ENCODE assay signal across 18 mouse cellular contexts in the genomic region with DNA sequence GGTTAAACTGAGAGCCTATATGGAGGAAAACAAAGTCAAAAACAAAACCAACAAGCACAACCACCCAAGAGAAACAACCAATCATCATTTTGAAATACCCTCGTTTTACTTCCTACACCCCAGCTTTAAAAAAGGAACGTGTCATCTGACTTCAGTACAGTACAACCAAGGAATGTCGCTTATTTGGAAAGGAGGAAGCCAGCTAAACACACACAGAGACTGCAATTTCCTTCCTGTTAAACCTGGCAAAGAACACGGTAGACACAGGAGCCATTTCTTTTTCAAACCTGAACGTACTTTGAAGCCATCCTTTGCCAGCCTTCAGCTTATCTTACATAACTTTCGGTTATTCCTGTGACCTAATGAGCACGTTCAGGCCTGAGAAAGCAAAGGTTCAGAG.
DNase-seq lines count a peak whose midpoint lies in the region; ATAC-seq and TF ChIP-seq lines count a peak whose summit lies in the region.
"Had no signal": no experiment of that assay in that cellular context is flagged by ENCODE, and none has a peak within 500 bp of the region (broad histone marks: within the 10 kb centered on the region; RNA-seq: fewer than 3 reads in every experiment).

No protein-coding gene starts in this region.

- no peak for TF ChIP-seq CTCF in liver, postnatal 0 days (IDR thresholded peaks at IDR 0.05; ENCODE audit: low read depth)
- TF ChIP-seq CTCF in thymus, adult 2 months (IDR thresholded peaks at IDR 0.05; ENCODE audit: borderline replicate concordance, control insufficient read depth, extremely low read depth, insufficient read depth, low read length, poor library complexity): no peak

- no peaks in the 10 kb centered on the region for H3K4me1 ChIP-seq in kidney, embryonic 14.5 days (ENCODE audit: control insufficient read depth, insufficient read depth, low read length)
- H3K4me1 ChIP-seq in liver, postnatal 0 days (ENCODE audit: insufficient read depth): no peaks in the 10 kb centered on the region; the same call in 1 of the 2 replicates
- peaks cover 5% of the 10 kb centered on the region; the same call in 1 of the 2 replicates for H3K4me1 ChIP-seq in liver, embryonic 11.5 days (replicated peaks; ENCODE audit: control insufficient read depth, insufficient read depth, low read length)
- H3K4me1 ChIP-seq in thymus, adult 2 months (replicated peaks; ENCODE audit: control insufficient read depth, insufficient read depth, low read length): peaks cover 4% of the 10 kb centered on the region; the same call in 1 of the 2 replicates

- no peak overlapping the region for H3K4me3 ChIP-seq in kidney, embryonic 14.5 days (ENCODE audit: low read length)
- no peak overlapping the region for H3K4me3 ChIP-seq in liver, postnatal 0 days (ENCODE audit: low read depth, low read length)
- no peak overlapping the region for H3K4me3 ChIP-seq in liver, embryonic 11.5 days (ENCODE audit: low read depth, low read length)
- H3K4me3 ChIP-seq in thymus, adult 2 months (ENCODE audit: control insufficient read depth, insufficient read depth, low read length): no peak overlapping the region
- H3K4me3 ChIP-seq: forebrain, embryonic 13.5 days; liver, embryonic 13.5 days had no signal

- H3K9me3 ChIP-seq in kidney, embryonic 14.5 days (ENCODE audit: control insufficient read depth, low read length): no peaks in the 10 kb centered on the region
- H3K9me3 ChIP-seq in liver, postnatal 0 days (ENCODE audit: low read length): no peaks in the 10 kb centered on the region
- H3K9me3 ChIP-seq in liver, embryonic 11.5 days (ENCODE audit: control insufficient read depth, low read length): no peaks in the 10 kb centered on the region
- H3K9me3 ChIP-seq: forebrain, embryonic 13.5 days; liver, embryonic 13.5 days had no signal

- H3K27me3 ChIP-seq in kidney, embryonic 14.5 days (ENCODE audit: control insufficient read depth, insufficient read depth, low read length): no peaks in the 10 kb centered on the region
- H3K27me3 ChIP-seq in liver, postnatal 0 days (ENCODE audit: insufficient read depth, low read length): no peaks in the 10 kb centered on the region
- H3K27me3 ChIP-seq in liver, embryonic 11.5 days (replicated peaks; ENCODE audit: control insufficient read depth, insufficient read depth, low read length): no peaks in the 10 kb centered on the region
- H3K27me3 ChIP-seq in thymus, adult 2 months (ENCODE audit: control insufficient read depth, insufficient read depth, low read length): no peaks in the 10 kb centered on the region
- H3K27me3 ChIP-seq: forebrain, embryonic 13.5 days; liver, embryonic 13.5 days; Patski had no signal

- H3K27ac ChIP-seq in kidney, embryonic 14.5 days (ENCODE audit: low read depth, low read length): no peak overlapping the region
- peak overlapping the region; percentile 60 for H3K27ac ChIP-seq in liver, postnatal 0 days (ENCODE audit: low read depth)
- no peak overlapping the region for H3K27ac ChIP-seq in liver, embryonic 11.5 days (ENCODE audit: low read depth, low read length)
- H3K27ac ChIP-seq in thymus, adult 2 months (ENCODE audit: control insufficient read depth, insufficient read depth, low read length): no peak overlapping the region
- H3K27ac ChIP-seq: forebrain, embryonic 13.5 days; liver, embryonic 13.5 days had no signal

- no peak for TF ChIP-seq POLR2A in thymus, adult 2 months (IDR thresholded peaks at IDR 0.05; ENCODE audit: control insufficient read depth, extremely low read depth, insufficient read depth, low read length, poor library complexity)

- TF ChIP-seq EP300 in liver, postnatal 0 days (IDR thresholded peaks at IDR 0.05; ENCODE audit: low read depth): no peak

- 67% methylated on average over 7 of the region's 7 CpGs for WGBS in kidney, embryonic 14.5 days
- WGBS in liver, postnatal 0 days (ENCODE audit: insufficient replicate concordance): 31% methylated on average over 7 of the region's 7 CpGs
- WGBS in liver, embryonic 11.5 days: 54% methylated on average over 7 of the region's 7 CpGs
- WGBS in thymus, adult 2 months: 25% methylated on average over 7 of the region's 7 CpGs

- no peak overlapping the region for H3K4me2 ChIP-seq in kidney, embryonic 14.5 days (replicated peaks; ENCODE audit: low read depth, low read length)
- H3K4me2 ChIP-seq in liver, postnatal 0 days (ENCODE audit: low read depth, low read length): no peak overlapping the region
- no peak overlapping the region for H3K4me2 ChIP-seq in liver, embryonic 11.5 days
- H3K4me2 ChIP-seq: forebrain, embryonic 13.5 days; liver, embryonic 13.5 days had no signal

- no peaks in the 10 kb centered on the region for H3K36me3 ChIP-seq in kidney, embryonic 14.5 days (ENCODE audit: control insufficient read depth, insufficient read depth, low read length)
- H3K36me3 ChIP-seq in liver, postnatal 0 days (replicated peaks; ENCODE audit: insufficient read depth, low read length): 0 out of 2 replicates have a peak, but pooled peaks cover 2% of the 10 kb centered on the region
- H3K36me3 ChIP-seq in liver, embryonic 11.5 days (ENCODE audit: control insufficient read depth, insufficient read depth, low read length): 0 out of 2 replicates have a peak, but pooled peaks cover 2% of the 10 kb centered on the region
- H3K36me3 ChIP-seq in thymus, adult 2 months (ENCODE audit: control insufficient read depth, insufficient read depth, low read length): no peaks in the 10 kb centered on the region

- DNase-seq in kidney, adult 11 months: peak; percentile 3
- DNase-seq in liver, postnatal 0 days: no peak
- no peak for DNase-seq in liver, embryonic 11.5 days (ENCODE audit: low spot score)
- peak; percentile 7 for DNase-seq in c-Kit-positive CD71-negative TER-119-negative erythroid progenitor cells, embryonic 14.5 days (ENCODE audit: low read depth)
- DNase-seq in kidney, postnatal 36 days: peak; percentile 4 to 5
- no peak for DNase-seq in thymus, adult 2 months
- DNase-seq in frontal cortex, adult 2 months (ENCODE audit: extremely low spot score in 1 of 2, low spot score in 1 of 2): no peak
- DNase-seq: adrenal gland, postnatal 25 days; cerebellum, postnatal 14 days; heart, postnatal 4 days; layer of hippocampus, postnatal 36 days; liver, embryonic 13.5 days; thymus, postnatal 4 days had no signal

- H3K9ac ChIP-seq in kidney, embryonic 14.5 days (ENCODE audit: low read depth, low read length): no peak overlapping the region
- no peak overlapping the region for H3K9ac ChIP-seq in liver, postnatal 0 days (replicated peaks)
- H3K9ac ChIP-seq in liver, embryonic 11.5 days (ENCODE audit: low read depth, low read length): no peak overlapping the region
- H3K9ac ChIP-seq: forebrain, embryonic 13.5 days; liver, embryonic 13.5 days had no signal

- no peak for ATAC-seq in kidney, embryonic 14.5 days (ENCODE audit: low FRiP score, low TSS enrichment)
- ATAC-seq in liver, postnatal 0 days: peak; percentile 69
- no peak for ATAC-seq in liver, embryonic 11.5 days (replicated peaks; ENCODE audit: low FRiP score)
- ATAC-seq: activated CD4-positive, CD25-positive, alpha-beta regulatory T cell, adult 4 months; forebrain, embryonic 13.5 days; midbrain, embryonic 16.5 days; Patski had no signal

Comparison
In these comparisons a context has a peak if more than half of its experiments do, and no peak if none do; other contexts are left out.
1. DNase-seq: peak in kidney, adult 11 months (single experiment), c-Kit-positive CD71-negative TER-119-negative erythroid progenitor cells, embryonic 14.5 days (single experiment) and kidney, postnatal 36 days (2 of 2); none in liver, postnatal 0 days (single experiment), liver, embryonic 11.5 days (single experiment), thymus, adult 2 months (single experiment) and frontal cortex, adult 2 months (0 of 2).